ENCODE assay signal across 25 mouse cellular contexts in genomic region chr15:31238611-31239010, GRCm38 (mm10). TPM values are rescaled to one million over a fixed set of nuclear protein-coding genes. Genes with fewer than 3 reads are reported as not detected.
A peak's percentile ranks its signal among the peaks of the same experiment; 100 is the strongest.
DNase-seq lines count a peak whose midpoint lies in the region; ATAC-seq and TF ChIP-seq lines count a peak whose summit lies in the region.
"Had no signal": no experiment of that assay in that cellular context is flagged by ENCODE, and none has a peak within 500 bp of the region (broad histone marks: within the 10 kb centered on the region; RNA-seq: fewer than 3 reads in every experiment).

No protein-coding gene starts in this region.

- H3K4me1 ChIP-seq in kidney, embryonic 15.5 days = peaks cover 36% of the 10 kb centered on the region; the same call in 1 of the 2 replicates
- H3K4me1 ChIP-seq in liver, embryonic 15.5 days (replicated peaks) = peaks cover 22% of the 10 kb centered on the region
- peaks cover 31% of the 10 kb centered on the region for H3K4me1 ChIP-seq in liver, embryonic 12.5 days
- peaks cover 16% of the 10 kb centered on the region for H3K4me1 ChIP-seq in liver, postnatal 0 days (ENCODE audit: insufficient read depth)
- H3K4me1 ChIP-seq: forebrain, embryonic 15.5 days; hindbrain, embryonic 13.5 days had no signal

- 0 out of 2 replicates have a peak, but pooled peaks have one; percentile 5 for ATAC-seq in kidney, embryonic 15.5 days (replicated peaks; ENCODE audit: low FRiP score)
- peak; percentile 55 for ATAC-seq in liver, embryonic 15.5 days (ENCODE audit: insufficient read depth)
- ATAC-seq in liver, embryonic 12.5 days = no peak
- peak; percentile 14 for ATAC-seq in liver, postnatal 0 days
- ATAC-seq: forebrain, embryonic 15.5 days; hindbrain, postnatal 0 days; intestine, embryonic 15.5 days; Patski had no signal

- WGBS in kidney, embryonic 15.5 days = 34% methylated on average over 11 of the region's 11 CpGs
- 55% methylated on average over 11 of the region's 11 CpGs for WGBS in liver, embryonic 15.5 days (ENCODE audit: insufficient replicate concordance)
- 75% methylated on average over 11 of the region's 11 CpGs for WGBS in liver, embryonic 12.5 days (ENCODE audit: insufficient replicate concordance)
- WGBS in liver, postnatal 0 days (ENCODE audit: insufficient replicate concordance) = 56% methylated on average over 11 of the region's 11 CpGs

- H3K9me3 ChIP-seq in kidney, embryonic 15.5 days (replicated peaks) = no peaks in the 10 kb centered on the region; the same call in 1 of the 2 replicates
- H3K9me3 ChIP-seq in liver, embryonic 15.5 days (replicated peaks) = no peaks in the 10 kb centered on the region
- no peaks in the 10 kb centered on the region for H3K9me3 ChIP-seq in liver, embryonic 12.5 days (replicated peaks)
- no peaks in the 10 kb centered on the region for H3K9me3 ChIP-seq in liver, postnatal 0 days (ENCODE audit: low read length)
- H3K9me3 ChIP-seq: forebrain, embryonic 15.5 days; heart, embryonic 13.5 days; intestine, embryonic 15.5 days had no signal

- no peak overlapping the region for H3K4me2 ChIP-seq in kidney, embryonic 15.5 days
- H3K4me2 ChIP-seq in liver, embryonic 15.5 days = no peak overlapping the region
- H3K4me2 ChIP-seq in liver, embryonic 12.5 days = no peak overlapping the region
- no peak overlapping the region for H3K4me2 ChIP-seq in liver, postnatal 0 days (ENCODE audit: low read depth, low read length)
- H3K4me2 ChIP-seq: embryonic facial prominence, embryonic 12.5 days; forebrain, embryonic 15.5 days; heart, embryonic 13.5 days; hindbrain, embryonic 13.5 days; intestine, embryonic 15.5 days had no signal

- no peak for TF ChIP-seq EP300 in liver, postnatal 0 days (IDR thresholded peaks at IDR 0.05; ENCODE audit: low read depth)

- DNase-seq in embryo, embryonic 10 days (ENCODE audit: low spot score) = peak; percentile 40
- DNase-seq in embryo, embryonic 9.5 days (ENCODE audit: extremely low spot score) = no peak
- no peak for DNase-seq in kidney, postnatal 36 days
- no peak for DNase-seq in liver, postnatal 0 days
- DNase-seq in cerebellum, adult 11 months = no peak
- DNase-seq: adrenal gland, adult 2 months; adrenal gland, postnatal 36 days; B cell, adult 2 months; cerebellum, adult 18-20 months; cerebellum, adult 9-11 months; cerebellum, postnatal 36 days; gastrocnemius, postnatal 36 days; heart, adult 18-20 months; heart, postnatal 10 days had no signal

- H3K9ac ChIP-seq in kidney, embryonic 15.5 days = no peak overlapping the region
- H3K9ac ChIP-seq in liver, embryonic 15.5 days = no peak overlapping the region
- H3K9ac ChIP-seq in liver, embryonic 12.5 days = no peak overlapping the region
- no peak overlapping the region for H3K9ac ChIP-seq in liver, postnatal 0 days (replicated peaks)
- H3K9ac ChIP-seq: embryonic facial prominence, embryonic 12.5 days; forebrain, embryonic 15.5 days; hindbrain, embryonic 13.5 days; intestine, embryonic 15.5 days had no signal

- H3K27me3 ChIP-seq in kidney, embryonic 15.5 days = no peaks in the 10 kb centered on the region
- H3K27me3 ChIP-seq in liver, embryonic 15.5 days = no peaks in the 10 kb centered on the region
- H3K27me3 ChIP-seq in liver, embryonic 12.5 days (replicated peaks) = no peaks in the 10 kb centered on the region
- H3K27me3 ChIP-seq in liver, postnatal 0 days (ENCODE audit: insufficient read depth, low read length) = no peaks in the 10 kb centered on the region
- H3K27me3 ChIP-seq: CH12.LX; embryonic facial prominence, embryonic 12.5 days; forebrain, embryonic 15.5 days; heart, embryonic 13.5 days; hindbrain, embryonic 13.5 days; intestine, embryonic 15.5 days; Patski had no signal

- no peak overlapping the region for H3K4me3 ChIP-seq in kidney, embryonic 15.5 days (replicated peaks)
- no peak overlapping the region for H3K4me3 ChIP-seq in liver, embryonic 15.5 days (replicated peaks)
- no peak overlapping the region for H3K4me3 ChIP-seq in liver, embryonic 12.5 days
- no peak overlapping the region for H3K4me3 ChIP-seq in liver, postnatal 0 days (ENCODE audit: low read depth, low read length)
- H3K4me3 ChIP-seq: embryonic facial prominence, embryonic 12.5 days; forebrain, embryonic 15.5 days; heart, embryonic 13.5 days; hindbrain, embryonic 13.5 days; intestine, embryonic 15.5 days had no signal

- no peak for TF ChIP-seq CTCF in liver, postnatal 0 days (IDR thresholded peaks at IDR 0.05; ENCODE audit: low read depth)

- no peak overlapping the region for H3K27ac ChIP-seq in kidney, embryonic 15.5 days
- no peak overlapping the region for H3K27ac ChIP-seq in liver, embryonic 15.5 days (replicated peaks)
- H3K27ac ChIP-seq in liver, embryonic 12.5 days = no peak overlapping the region
- no peak overlapping the region for H3K27ac ChIP-seq in liver, postnatal 0 days (ENCODE audit: low read depth)
- H3K27ac ChIP-seq: embryonic facial prominence, embryonic 12.5 days; forebrain, embryonic 15.5 days; hindbrain, embryonic 13.5 days; hindbrain, postnatal 0 days; intestine, embryonic 15.5 days had no signal

- H3K36me3 ChIP-seq in kidney, embryonic 15.5 days = peaks cover 58% of the 10 kb centered on the region
- H3K36me3 ChIP-seq in liver, embryonic 15.5 days (replicated peaks) = peaks cover 21% of the 10 kb centered on the region
- H3K36me3 ChIP-seq in liver, embryonic 12.5 days = peaks cover 37% of the 10 kb centered on the region
- H3K36me3 ChIP-seq in liver, postnatal 0 days (replicated peaks; ENCODE audit: insufficient read depth, low read length) = 0 out of 2 replicates have a peak, but pooled peaks cover 25% of the 10 kb centered on the region
- H3K36me3 ChIP-seq: forebrain, embryonic 15.5 days; intestine, embryonic 15.5 days had no signal

RNA-seq across cellular contexts. Expression of gene Dap, which starts 14.5 kb away (rescaled TPM):
- polyA plus RNA-seq in kidney, embryonic 15.5 days (2015; fragmentation: Nextera tagmentation; extraction: Ambion mirVana) = 86.3 TPM in 2 replicates
- 45.0 and 45.7 TPM in 2 replicates for polyA plus RNA-seq in liver, embryonic 15.5 days (2015; fragmentation: Nextera tagmentation; extraction: Ambion mirVana)
- 43.3 and 44.3 TPM in 2 replicates for polyA plus RNA-seq in liver, embryonic 12.5 days (2016; fragmentation: Nextera tagmentation; extraction: Ambion mirVana)
- polyA plus RNA-seq in liver, postnatal 0 days (2015; fragmentation: Nextera tagmentation; extraction: Ambion mirVana) = 75.9 and 77.8 TPM in 2 replicates
